Mouse (Mus musculus): ENCODE data around the gene Serpini1.

Gene Serpini1

GRCm38 (mm10) chr3:75557292-75557691 lies at the start of gene Serpini1:
Serpini1 (plus strand) TSS chr3:75557547.
- DNase-seq (ENCODE audit: low read depth) = peak; percentile 92

- DNase-seq (ENCODE audit: low read depth) = peak; percentile 50
These were observed 39.6 kb upstream of the Serpini1 start for GRCm38 (mm10) chr3:75517631-75518250.

- DNase-seq (ENCODE audit: low read depth) = no peak
These were observed 36.0 kb upstream of the Serpini1 start for GRCm38 (mm10) chr3:75521314-75521713.

DNA sequence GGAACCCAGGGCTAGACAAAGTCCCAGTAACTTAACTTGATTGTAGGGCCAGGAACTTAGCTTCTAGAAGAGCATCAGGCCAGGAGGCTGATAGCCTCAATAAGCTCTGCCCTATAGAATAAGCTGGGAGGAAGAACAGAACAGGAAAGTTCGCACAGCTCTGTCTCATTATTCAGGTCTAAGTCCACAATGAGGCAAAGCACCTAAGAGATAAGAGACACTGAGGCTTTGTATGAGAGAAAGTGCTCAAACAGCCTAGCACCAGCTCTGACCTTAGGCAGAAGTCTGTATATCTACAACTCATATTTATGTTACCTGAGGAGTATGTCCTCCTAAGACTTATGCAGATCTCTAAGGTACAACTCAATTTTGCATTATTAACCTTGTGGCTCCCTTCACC lies 34.8 kb upstream of the Serpini1 start:
- DNase-seq (ENCODE audit: low read depth) = no peak

- DNase-seq (ENCODE audit: low read depth) = no peak
These were observed 26.3 kb upstream of the Serpini1 start for GRCm38 (mm10) chr3:75531074-75531473.

DNA sequence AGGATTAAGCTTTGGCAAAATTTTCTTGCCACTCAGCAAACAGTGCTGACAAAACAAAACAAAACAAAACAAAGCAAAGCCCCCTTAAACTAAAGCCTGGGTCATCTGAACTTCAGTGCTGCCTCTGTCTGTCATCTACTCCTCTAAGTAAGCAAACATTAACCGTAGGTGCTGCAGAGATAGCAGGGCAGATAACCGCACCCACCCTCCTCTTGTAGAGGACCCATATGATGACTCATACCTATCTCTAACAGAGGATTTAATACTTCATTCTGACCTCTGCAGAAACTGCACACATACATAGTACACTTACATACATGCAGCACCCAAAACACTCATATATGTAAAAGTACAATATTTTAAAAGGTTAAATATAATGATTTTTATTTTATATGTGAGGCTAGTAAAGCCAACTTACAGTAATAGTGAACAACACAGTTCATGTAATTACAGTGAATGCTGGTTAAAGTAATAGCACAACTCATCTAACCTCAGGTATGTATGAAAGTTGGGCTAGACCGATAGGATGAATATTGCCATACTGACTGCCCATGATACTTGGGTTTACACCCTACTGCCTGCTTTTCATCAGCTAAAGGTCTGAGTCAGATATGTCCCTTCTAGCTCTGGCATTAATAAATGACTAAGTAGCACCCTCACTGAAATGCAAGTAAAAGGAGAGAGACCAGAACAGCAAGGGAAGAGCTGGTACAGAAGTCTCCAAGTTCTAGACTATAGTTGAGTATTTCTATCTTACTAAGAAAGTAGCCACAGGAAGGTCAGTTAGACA lies 23.1 kb upstream of the Serpini1 start:
- DNase-seq (ENCODE audit: low read depth) = peak; percentile 40

DNA sequence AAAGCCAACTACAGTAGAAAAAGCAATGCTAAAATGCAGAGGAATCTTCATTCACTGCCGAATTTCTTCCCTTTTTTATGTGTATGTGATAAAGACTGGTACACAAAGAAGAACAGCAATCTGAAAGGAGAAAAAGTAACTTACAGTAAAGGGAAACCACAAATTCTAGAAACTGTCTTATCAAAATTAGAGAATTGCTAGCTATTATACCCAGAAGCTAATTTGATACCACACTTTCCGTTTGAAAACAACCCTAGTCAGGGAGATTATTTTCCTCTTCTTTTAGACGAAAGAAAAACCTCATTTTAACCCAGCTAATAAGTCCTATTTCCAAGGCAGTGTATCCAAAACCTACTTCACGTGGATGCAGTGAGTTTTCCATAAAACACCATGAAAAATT lies 16.1 kb upstream of the Serpini1 start:
- no peak for DNase-seq (ENCODE audit: low read depth)

GRCm38 (mm10) chr3:75542852-75543251 lies 14.5 kb upstream of the Serpini1 start:
- peak; percentile 14 for DNase-seq (ENCODE audit: low read depth)

DNA sequence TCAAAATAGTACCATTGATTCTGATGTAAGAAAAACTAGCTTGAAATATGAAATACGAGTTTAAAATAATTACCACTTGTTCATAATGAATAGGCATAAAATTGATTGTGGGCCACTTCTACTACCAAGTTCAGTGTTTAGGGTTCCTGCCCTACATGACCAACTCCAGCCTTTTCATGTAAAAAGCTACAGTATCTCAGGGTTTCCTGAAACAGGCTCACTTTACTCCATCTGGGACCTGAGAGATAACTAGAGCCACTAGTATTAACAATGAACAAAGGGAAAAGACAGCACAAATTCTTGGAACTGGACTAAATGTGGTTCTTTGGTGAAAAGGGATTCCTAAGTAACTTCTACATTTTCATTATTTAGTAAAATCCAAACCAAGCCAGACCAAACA lies 13.1 kb upstream of the Serpini1 start:
- no peak for DNase-seq (ENCODE audit: low read depth)

- DNase-seq (ENCODE audit: low read depth) = no peak
These were observed 6.1 kb upstream of the Serpini1 start for GRCm38 (mm10) chr3:75551248-75551647.

- peak; percentile 64 for DNase-seq (ENCODE audit: low read depth)
These were observed 1.1 kb upstream of the Serpini1 start for GRCm38 (mm10) chr3:75556121-75556694.

- peak; percentile 100 for DNase-seq (ENCODE audit: low read depth)
These were observed 554 bp upstream of the Serpini1 start, which contains the start of gene Pdcd10 for GRCm38 (mm10) chr3:75556695-75557291. Pdcd10 (minus strand) TSS chr3:75556856.

GRCm38 (mm10) chr3:75574074-75574473 lies 16.7 kb downstream of the Serpini1 start:
- DNase-seq (ENCODE audit: low read depth) = no peak

- DNase-seq (ENCODE audit: low read depth) = no peak
These were observed 18.2 kb downstream of the Serpini1 start for GRCm38 (mm10) chr3:75575582-75575981.

DNA sequence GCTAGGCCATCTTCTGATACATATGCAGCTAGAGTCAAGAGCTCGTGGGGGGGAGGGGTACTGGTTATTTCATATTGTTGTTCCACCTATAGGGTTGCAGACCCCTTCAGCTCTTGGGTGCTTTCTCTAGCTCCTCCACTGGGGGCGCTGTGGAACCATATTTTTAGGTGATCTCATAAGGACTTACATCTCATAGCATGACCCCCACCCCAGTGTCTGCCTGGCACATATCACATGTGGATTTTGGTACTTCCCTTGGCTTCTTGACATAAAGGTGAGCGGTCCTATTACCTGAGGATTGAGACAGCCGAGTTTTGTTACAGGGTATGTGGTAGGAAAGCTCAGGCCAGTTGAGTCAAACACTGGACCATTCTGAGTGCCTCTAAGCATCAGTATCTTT lies 22.0 kb downstream of the Serpini1 start:
- DNase-seq (ENCODE audit: low read depth) = peak; percentile 27

GRCm38 (mm10) chr3:75583293-75583692 lies 25.9 kb downstream of the Serpini1 start:
- DNase-seq (ENCODE audit: low read depth) = no peak

- no peak for DNase-seq (ENCODE audit: low read depth)
These were observed 27.6 kb downstream of the Serpini1 start for GRCm38 (mm10) chr3:75584898-75585297.

GRCm38 (mm10) chr3:75611019-75611418 lies 53.7 kb downstream of the Serpini1 start:
- DNase-seq (ENCODE audit: low read depth) = no peak

DNA sequence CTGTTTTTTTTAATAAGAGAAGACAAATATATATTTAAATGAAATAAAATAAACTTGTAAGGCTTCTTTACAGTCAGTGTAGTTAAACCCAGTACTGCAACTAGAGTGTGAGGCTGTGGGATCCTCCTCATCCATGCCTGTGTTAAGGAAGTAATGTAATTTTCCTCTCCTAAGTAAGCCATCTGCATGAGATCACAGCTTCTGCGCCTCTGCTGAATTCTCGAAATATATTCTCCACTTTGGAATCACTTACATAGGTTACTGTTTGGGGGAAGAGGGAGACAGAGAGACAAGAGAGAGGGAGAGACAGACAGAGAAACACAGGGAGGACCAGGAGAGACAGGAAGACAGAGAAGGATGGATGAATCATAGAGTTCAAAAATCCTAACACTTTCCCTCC lies 67.3 kb downstream of the Serpini1 start:
- no peak for DNase-seq (ENCODE audit: low read depth)

DNA sequence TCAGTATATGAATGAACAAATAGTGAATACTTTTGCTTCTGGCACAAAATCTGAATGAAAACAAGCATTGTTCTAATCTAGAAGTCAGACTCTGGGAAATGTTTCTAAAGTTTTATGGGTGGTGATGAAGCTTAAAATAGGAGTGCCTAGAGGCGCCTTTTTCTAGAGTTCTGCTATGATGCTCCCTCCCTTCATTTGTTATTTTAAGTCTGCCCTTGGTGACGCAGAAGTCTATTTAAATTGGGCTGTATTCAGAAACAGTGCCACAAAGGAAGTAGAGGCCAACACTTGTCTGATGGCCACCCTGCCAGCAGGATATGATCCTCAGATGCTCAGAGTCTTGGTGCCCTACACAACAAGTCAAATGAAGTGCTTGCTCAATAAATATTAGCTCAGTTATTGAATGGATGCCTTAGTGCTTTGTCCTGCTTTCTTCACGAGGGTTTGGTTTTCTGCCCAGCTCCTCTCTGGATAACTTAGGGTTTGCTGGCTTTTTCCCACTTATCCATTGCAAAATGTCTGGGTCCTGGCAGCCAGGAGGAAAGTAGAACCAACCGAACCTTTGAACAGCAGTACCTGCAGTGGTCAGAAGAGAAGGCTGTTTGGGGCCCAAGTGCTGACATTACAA lies 73.8 kb downstream of the Serpini1 start:
- no peak for DNase-seq (ENCODE audit: low read depth)

DNA sequence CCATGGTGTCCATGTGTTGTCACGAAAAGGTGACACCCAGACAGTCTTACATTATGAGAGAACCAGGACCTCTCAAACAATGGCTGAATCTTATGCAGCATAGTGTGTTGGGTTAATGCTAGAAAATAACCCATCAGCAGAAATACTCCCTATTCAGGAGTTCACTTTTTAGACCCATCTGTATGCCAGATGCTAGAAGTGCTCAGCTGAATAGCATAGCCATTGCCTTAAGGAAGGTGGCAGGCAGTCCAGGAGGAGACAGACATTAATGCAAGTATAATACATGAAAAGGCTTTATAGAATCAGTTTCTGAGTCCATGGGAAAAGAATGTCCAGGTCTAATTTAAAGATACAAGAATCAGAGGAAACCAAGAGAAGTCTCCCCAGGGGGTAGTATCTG lies 75.9 kb downstream of the Serpini1 start:
- no peak for DNase-seq (ENCODE audit: low read depth)

DNA sequence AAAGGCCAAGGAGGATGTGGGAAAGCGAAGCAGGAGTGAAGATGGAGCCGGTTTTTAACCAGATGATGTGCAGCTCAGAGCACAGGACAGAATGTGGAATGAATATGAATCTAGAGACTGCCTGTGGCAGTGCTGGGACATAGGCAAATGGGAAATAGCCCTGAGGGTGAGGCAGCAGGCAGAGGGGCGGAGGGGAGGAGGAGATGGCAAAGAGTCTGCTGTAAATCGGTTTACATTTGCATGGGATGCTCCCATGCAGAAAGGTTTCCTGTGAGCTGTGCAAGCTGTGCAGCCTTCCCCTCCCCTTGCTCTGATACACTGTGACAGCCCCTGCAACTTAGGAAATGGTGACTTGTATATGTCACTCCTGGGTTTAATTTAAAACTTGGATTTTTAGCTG lies 76.3 kb downstream of the Serpini1 start:
- DNase-seq (ENCODE audit: low read depth) = no peak

All from 416B (cell line).